Mouse (Mus musculus): ENCODE measurements around the gene Rest.

GRCm38 (mm10) chr5:77265081-77265670 lies at the start of gene Rest:
- TF ChIP-seq CTCF (IDR thresholded peaks at IDR 0.05; ENCODE audit: control insufficient read depth, insufficient read depth, low read length) (no peak), POLR2A (IDR thresholded peaks at IDR 0.05; ENCODE audit: borderline replicate concordance, control insufficient read depth, low read depth, low read length) (peak; percentile 21; the same call in 1 of the 2 replicates)
